ENCODE assay signal across 9 mouse cellular contexts in the genomic region with DNA sequence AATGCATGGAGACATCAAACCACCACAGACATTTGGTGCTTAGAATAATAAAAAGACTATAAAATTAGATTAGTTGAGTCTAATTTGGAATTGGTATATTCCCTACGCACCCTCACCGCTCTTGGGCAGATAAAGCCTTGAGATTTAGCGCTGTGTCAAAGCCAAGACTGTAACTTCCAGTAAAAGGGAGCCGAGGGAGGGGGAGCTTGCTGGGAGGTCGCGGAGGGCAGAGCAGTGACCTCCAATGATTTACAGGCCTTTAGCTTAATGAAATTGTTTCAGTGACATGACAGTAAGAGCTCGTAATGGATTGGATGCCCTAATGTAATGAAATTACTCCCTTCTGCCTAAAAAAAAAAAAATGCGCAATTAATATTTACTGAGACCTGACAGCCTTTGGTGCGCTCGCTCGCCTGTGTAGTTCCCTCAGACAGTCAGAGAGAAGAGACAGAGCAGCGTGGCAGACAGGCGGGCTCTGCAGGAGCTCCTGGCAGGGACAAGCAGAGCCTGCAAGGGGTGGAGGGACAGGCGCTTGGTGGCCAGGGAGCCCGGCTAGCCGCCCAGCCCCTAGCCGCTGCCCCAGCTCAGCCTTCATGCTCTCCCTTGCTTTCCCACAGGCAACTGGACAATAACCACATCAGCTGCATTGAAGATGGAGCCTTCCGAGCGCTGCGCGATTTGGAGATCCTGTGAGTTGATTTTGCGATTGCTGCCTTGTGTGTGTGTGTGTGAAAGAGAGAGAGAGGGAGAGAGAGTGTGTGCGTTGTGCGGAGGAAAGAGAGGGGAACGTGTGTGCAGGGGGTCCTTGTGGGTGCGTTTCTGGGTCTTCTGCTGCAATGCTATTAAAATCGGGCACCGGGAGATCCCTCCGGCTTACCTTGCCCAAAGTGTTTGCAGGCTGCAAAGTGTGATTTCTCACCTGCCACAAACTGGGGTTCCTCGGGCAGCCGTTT.
DNase-seq lines count a peak whose midpoint lies in the region; ATAC-seq lines count a peak whose summit lies in the region.
"Had no signal": no experiment of that assay in that cellular context is flagged by ENCODE, and none has a peak within 500 bp of the region (broad histone marks: within the 10 kb centered on the region; RNA-seq: fewer than 3 reads in every experiment).

No protein-coding gene starts in this region.

- H3K9me3 ChIP-seq in hindbrain, embryonic 13.5 days = no peaks in the 10 kb centered on the region
- no peaks in the 10 kb centered on the region for H3K9me3 ChIP-seq in neural tube, embryonic 13.5 days

- no peaks in the 10 kb centered on the region for H3K36me3 ChIP-seq in hindbrain, embryonic 13.5 days
- H3K36me3 ChIP-seq in neural tube, embryonic 13.5 days = no peaks in the 10 kb centered on the region

- 18% methylated on average over 31 of the region's 31 CpGs for WGBS in hindbrain, embryonic 13.5 days
- 11% methylated on average over 31 of the region's 31 CpGs for WGBS in neural tube, embryonic 13.5 days

- peaks cover 17% of the 10 kb centered on the region for H3K27me3 ChIP-seq in hindbrain, embryonic 13.5 days
- H3K27me3 ChIP-seq in neural tube, embryonic 13.5 days = peaks cover 36% of the 10 kb centered on the region

- peak overlapping the region; percentile 67 for H3K4me2 ChIP-seq in hindbrain, embryonic 13.5 days
- peak overlapping the region; percentile 60 for H3K4me2 ChIP-seq in neural tube, embryonic 13.5 days

- peaks cover 56% of the 10 kb centered on the region for H3K4me1 ChIP-seq in hindbrain, embryonic 13.5 days (replicated peaks)
- peaks cover 43% of the 10 kb centered on the region for H3K4me1 ChIP-seq in neural tube, embryonic 13.5 days (replicated peaks)

- H3K9ac ChIP-seq in hindbrain, embryonic 13.5 days = peak overlapping the region; percentile 80
- H3K9ac ChIP-seq in neural tube, embryonic 13.5 days = peak overlapping the region; percentile 73
- H3K9ac ChIP-seq: liver, embryonic 14.5 days had no signal

- H3K4me3 ChIP-seq in hindbrain, embryonic 13.5 days = peak overlapping the region; percentile 46
- peak overlapping the region; percentile 43 for H3K4me3 ChIP-seq in neural tube, embryonic 13.5 days

- ATAC-seq in frontal cortex, adult (ENCODE audit: low TSS enrichment) = peak; percentile 85
- peak; percentile 68 for ATAC-seq in hindbrain, embryonic 13.5 days (ENCODE audit: low FRiP score)
- ATAC-seq in neural tube, embryonic 13.5 days (ENCODE audit: low read depth) = peak; percentile 86

- DNase-seq in frontal cortex, postnatal 25 days (ENCODE audit: low spot score in 2 of 2) = no peak
- DNase-seq in right cerebral cortex, postnatal 25 days = peak; percentile 29
- DNase-seq in right cerebral cortex, postnatal 14 days = no peak
- DNase-seq in urinary bladder, adult 18-20 months (ENCODE audit: low spot score in 2 of 2) = no peak
- DNase-seq in thymus, postnatal 14 days = no peak

- peak overlapping the region; percentile 90 for H3K27ac ChIP-seq in hindbrain, embryonic 13.5 days
- H3K27ac ChIP-seq in neural tube, embryonic 13.5 days (replicated peaks) = peak overlapping the region; percentile 89
- H3K27ac ChIP-seq: liver, embryonic 14.5 days had no signal
